Mouse (Mus musculus) spleen, adult 10 weeks (tissue): ENCODE results near the gene Nvl. TPM values are rescaled to one million over a fixed set of nuclear protein-coding genes. Genes with fewer than 3 reads are reported as not detected.

Experiments used
- polyA plus RNA-seq: library from polyadenylated mRNA; stranded (reverse); fragments of 350-450 nt; fragmentation: Illumina TruSeq; extraction: RNeasy Lipid Tissue Mini Kit (QIAGEN cat#74804); gene quantifications from one replicate; pipeline ENCODE4 v1.2.3, GENCODE M21; 2015; ENCODE audit warnings: low replicate concordance; ENCODE audit not compliant: insufficient read depth

Nvl gene
- 54.6 TPM for polyA plus RNA-seq

GRCm38 (mm10) chr1:181143950-181144836 lies at the start of gene Nvl, which contains the start of gene Cnih4:
Gene Nvl, minus strand, starts transcription at chr1:181144204.
Gene Cnih4, plus strand, starts transcription at chr1:181144693.

DNA sequence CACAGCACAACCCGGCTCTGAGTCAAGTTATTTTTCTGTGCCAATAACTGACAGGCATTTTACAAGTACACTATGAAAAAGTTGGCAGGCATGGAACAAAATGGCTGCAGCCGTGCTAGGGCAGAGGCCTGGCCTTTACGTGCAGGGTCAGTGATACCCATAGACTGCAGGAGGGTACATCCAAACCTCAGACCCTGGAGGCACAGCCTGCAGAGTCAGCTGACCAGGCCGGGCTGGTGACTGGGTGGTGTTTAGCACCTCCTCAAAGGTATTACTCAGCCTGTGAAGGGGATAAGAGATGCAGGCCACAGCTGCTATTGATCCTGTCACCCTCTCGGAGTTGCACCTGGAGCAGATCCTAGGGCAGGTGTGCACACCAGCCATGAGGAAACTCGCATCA lies 93.1 kb downstream of the Nvl start, which contains the start of gene 9130409I23Rik:
9130409I23Rik (plus strand) TSS at position 301 of the 400 bp plus-strand sequence.

Other genes starting within 250 kb of the Nvl start
- gene Pycr2, start 239.9 kb downstream of the Nvl start, polyA plus RNA-seq, result 11.0 TPM
- 1.9 TPM for gene Lefty1, start 209.2 kb downstream of the Nvl start, polyA plus RNA-seq
- gene Tmem63a, start 201.9 kb downstream of the Nvl start, polyA plus RNA-seq, result 31.9 TPM
- 112 TPM for gene Ephx1, start 123.3 kb downstream of the Nvl start, polyA plus RNA-seq
- gene 9130409I23Rik, start 93.0 kb downstream of the Nvl start, polyA plus RNA-seq, result not detected
- 60.8 TPM for gene Cnih4, start 489 bp upstream of the Nvl start, polyA plus RNA-seq
- gene Wdr26, start 67.8 kb upstream of the Nvl start, polyA plus RNA-seq, result 163 TPM
- gene Cnih3, start 208.4 kb upstream of the Nvl start, polyA plus RNA-seq, result not detected